Mouse (Mus musculus) embryonic facial prominence, embryonic 11.5 days (tissue): ENCODE measurements at regions not wholly inside any gene's neighbourhood (a gene's known extent, or its start where the extent isn't known, plus 50 kb on each side); places are given as distances from the start of the nearest gene placed in this dataset.

Experiments used
- ATAC-seq: fragments of 200-750 bp; cut with Nextera tagmentation; replicated peaks from 2 replicates; pipeline ENCODE4 v1.8.0; 2017; ENCODE audit warnings: low read depth; ENCODE audit not compliant: insufficient number of reproducible peaks, low FRiP score, low TSS enrichment
- DNase-seq: peaks from one replicate; pipeline ENCODE4 v3.0.0-alpha.2; 2015; ENCODE audit warnings: low spot score
- H3K27ac ChIP-seq: fragments of 300-500 bp; sonication (generic); replicated peaks from 2 replicates; pipeline ENCODE4 v1.5.1; 2014; ENCODE audit warnings: mild to moderate bottlenecking, low read depth, low read length, control low read depth
- H3K27me3 ChIP-seq: fragments of 300-500 bp; sonication (generic); 2 replicates; pipeline ENCODE4 v1.6.1; 2014; ENCODE audit warnings: mild to moderate bottlenecking, low read length, moderate library complexity, mixed read lengths; ENCODE audit not compliant: control insufficient read depth, insufficient read depth
- H3K36me3 ChIP-seq: fragments of 300-500 bp; sonication (generic); replicated peaks from 2 replicates; pipeline ENCODE4 v1.6.1; 2014; ENCODE audit warnings: low read depth, mild to moderate bottlenecking, low read length, moderate library complexity, mixed read lengths; ENCODE audit not compliant: control insufficient read depth, insufficient read depth
- H3K4me1 ChIP-seq: fragments of 300-500 bp; sonication (generic); 2 replicates; pipeline ENCODE4 v1.6.1; 2014; ENCODE audit warnings: low read length, mixed read lengths; ENCODE audit not compliant: control insufficient read depth, insufficient read depth
- H3K4me2 ChIP-seq: fragments of 300-500 bp; sonication (generic); 2 replicates; pipeline ENCODE4 v1.6.1; 2014; ENCODE audit warnings: low read depth, mild to moderate bottlenecking, control low read depth, low read length, moderate library complexity
- H3K4me3 ChIP-seq: fragments of 300-500 bp; sonication (generic); 2 replicates; pipeline ENCODE4 v1.5.1; 2014; ENCODE audit warnings: low read depth, low read length, control low read depth
- H3K9ac ChIP-seq: fragments of 300-500 bp; sonication (generic); replicated peaks from 2 replicates; pipeline ENCODE4 v1.6.1; 2014; ENCODE audit warnings: mild to moderate bottlenecking, control low read depth, low read length
- H3K9me3 ChIP-seq: fragments of 300-500 bp; sonication (generic); replicated peaks from 2 replicates; pipeline ENCODE4 v1.6.1; 2016; ENCODE audit warnings: mild to moderate bottlenecking, low read length, inconsistent platforms, mixed read lengths; ENCODE audit not compliant: control insufficient read depth
- WGBS: fragments of 180-500 bp; shearing (Covaris S2); extraction: QIAGEN DNeasy Blood & Tissue Kit; methylation state at CpG from one replicate; pipeline ENCODE4 v1.1.7; 2014; 5-methylcytosine and 5-hydroxymethylcytosine counted together

DNA sequence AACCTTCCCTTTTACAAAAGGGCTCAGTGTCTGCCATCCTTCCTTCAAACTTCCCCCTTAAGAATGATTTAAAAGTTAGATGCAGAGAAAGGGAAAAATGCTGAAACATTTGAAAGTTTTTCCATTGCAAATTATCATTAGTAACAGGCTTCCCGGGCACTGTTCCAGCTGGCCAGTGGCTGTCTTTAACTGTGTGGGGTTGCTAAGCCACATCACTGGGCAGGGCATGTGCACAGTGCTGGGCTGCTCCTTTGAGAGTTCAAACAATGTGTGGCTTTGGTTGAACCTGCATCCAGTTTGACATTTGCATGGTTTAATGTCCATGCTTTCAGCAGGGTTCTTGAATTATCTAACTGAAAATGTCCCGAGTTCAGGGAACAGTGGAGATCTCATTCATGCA is 512.1 kb upstream of the Id2 start:
- no peaks in the 10 kb centered on the region for H3K27me3 ChIP-seq
- DNase-seq, result no peak
- WGBS, result 64% methylated on average over 2 of the region's 2 CpGs
- no peaks in the 10 kb centered on the region for H3K36me3 ChIP-seq
- no peak overlapping the region for H3K27ac ChIP-seq
- H3K4me2 ChIP-seq, result no peak overlapping the region
- H3K9ac ChIP-seq, result no peak overlapping the region
- H3K4me3 ChIP-seq, result no peak overlapping the region
- no peak for ATAC-seq
- H3K9me3 ChIP-seq, result no peaks in the 10 kb centered on the region
- no peaks in the 10 kb centered on the region for H3K4me1 ChIP-seq

- Histone ChIP-seq H3K36me3 (no peaks in the 10 kb centered on the region), H3K4me3 (no peak overlapping the region), H3K4me2 (no peak overlapping the region), H3K9ac (no peak overlapping the region), H3K4me1 (no peaks in the 10 kb centered on the region), H3K27me3 (no peaks in the 10 kb centered on the region), H3K9me3 (no peaks in the 10 kb centered on the region), H3K27ac (no peak overlapping the region)
- 81% methylated on average over 3 of the region's 3 CpGs for WGBS
- ATAC-seq, result no peak
- DNase-seq, result no peak
Observed at GRCm38 (mm10) chr12:25605396-25605795, 508.5 kb upstream of the Id2 start.

- Histone ChIP-seq H3K27ac (no peak overlapping the region), H3K9ac (no peak overlapping the region), H3K4me1 (no peaks in the 10 kb centered on the region), H3K27me3 (no peaks in the 10 kb centered on the region), H3K4me3 (no peak overlapping the region), H3K36me3 (no peaks in the 10 kb centered on the region), H3K9me3 (no peaks in the 10 kb centered on the region), H3K4me2 (no peak overlapping the region)
- ATAC-seq (no peak), DNase-seq (no peak)
- WGBS, result 83% methylated on average over 2 of the region's 2 CpGs
Observed at GRCm38 (mm10) chr12:25590262-25590661, 493.3 kb upstream of the Id2 start.

DNA sequence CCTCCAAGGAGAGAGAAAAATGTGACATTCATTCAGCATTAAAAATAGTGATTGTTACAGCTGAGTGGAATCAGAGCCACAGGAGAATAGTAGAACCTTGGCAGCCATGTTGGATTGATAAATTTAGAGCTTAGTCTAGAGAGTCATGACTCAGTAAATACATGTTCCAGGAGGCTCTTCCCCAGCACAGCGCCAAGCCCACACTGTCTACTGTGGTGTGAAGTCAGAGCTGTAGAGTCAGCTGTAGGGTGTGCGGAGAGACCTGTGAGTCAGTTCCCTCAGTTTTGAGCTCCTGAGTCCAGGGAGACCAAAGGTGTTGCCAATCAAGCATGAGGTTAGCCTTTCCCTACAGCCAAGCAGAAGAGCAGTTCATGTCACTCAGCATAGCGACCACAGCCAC is 488.8 kb upstream of the Id2 start:
- WGBS, result 88% methylated on average over 3 of the region's 3 CpGs
- Histone ChIP-seq H3K9me3 (no peaks in the 10 kb centered on the region), H3K27me3 (no peaks in the 10 kb centered on the region), H3K36me3 (no peaks in the 10 kb centered on the region), H3K4me3 (no peak overlapping the region), H3K9ac (no peak overlapping the region), H3K27ac (no peak overlapping the region), H3K4me1 (no peaks in the 10 kb centered on the region), H3K4me2 (no peak overlapping the region)
- no peak for ATAC-seq
- DNase-seq, result no peak

GRCm38 (mm10) chr12:25579407-25579806 is 482.5 kb upstream of the Id2 start:
- ATAC-seq, result no peak
- no peak overlapping the region for H3K9ac ChIP-seq
- 87% methylated on average over 8 of the region's 8 CpGs for WGBS

GRCm38 (mm10) chr12:25565131-25565530 is 468.2 kb upstream of the Id2 start:
- no peaks in the 10 kb centered on the region for H3K36me3 ChIP-seq
- no peak overlapping the region for H3K27ac ChIP-seq
- no peaks in the 10 kb centered on the region for H3K4me1 ChIP-seq
- H3K4me2 ChIP-seq, result no peak overlapping the region
- H3K4me3 ChIP-seq, result no peak overlapping the region
- no peaks in the 10 kb centered on the region for H3K27me3 ChIP-seq
- ATAC-seq (no peak), DNase-seq (no peak)
- WGBS, result 87% methylated on average over 2 of the region's 2 CpGs
- H3K9me3 ChIP-seq, result no peaks in the 10 kb centered on the region
- H3K9ac ChIP-seq, result no peak overlapping the region

More at GRCm38 (mm10) chr12:25579407-25579806, 482.5 kb upstream of the Id2 start:
- no peaks in the 10 kb centered on the region for H3K27me3 ChIP-seq
- no peak overlapping the region for H3K4me3 ChIP-seq
- H3K4me1 ChIP-seq, result no peaks in the 10 kb centered on the region
- no peak for DNase-seq
- H3K9me3 ChIP-seq, result no peaks in the 10 kb centered on the region
- no peaks in the 10 kb centered on the region for H3K36me3 ChIP-seq
- no peak overlapping the region for H3K27ac ChIP-seq
- no peak overlapping the region for H3K4me2 ChIP-seq

GRCm38 (mm10) chr12:25559601-25560000 is 462.7 kb upstream of the Id2 start:
- H3K4me2 ChIP-seq, result no peak overlapping the region
- H3K36me3 ChIP-seq, result no peaks in the 10 kb centered on the region
- no peak for ATAC-seq

DNA sequence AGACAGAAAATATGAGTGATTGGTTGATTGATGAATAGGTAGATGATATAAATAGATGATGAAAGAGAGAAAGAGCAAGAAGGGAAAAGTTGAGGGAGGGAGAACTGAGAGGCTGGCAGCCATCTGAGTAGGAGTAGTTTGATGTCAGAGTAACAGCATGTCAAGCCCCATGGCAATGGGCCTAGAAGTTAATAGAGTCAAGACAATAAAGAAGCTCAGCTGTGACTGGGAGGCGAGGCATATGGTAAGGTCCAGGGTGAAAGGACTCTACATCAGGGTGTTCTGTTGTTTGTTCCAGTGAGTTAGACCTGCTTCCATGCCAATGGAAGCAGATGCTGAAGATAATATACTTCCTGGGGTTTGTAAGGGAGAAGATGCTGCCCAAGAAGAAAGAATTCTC is 456.7 kb upstream of the Id2 start:
- Histone ChIP-seq H3K9ac (no peak overlapping the region), H3K27ac (no peak overlapping the region), H3K36me3 (no peaks in the 10 kb centered on the region), H3K4me1 (no peaks in the 10 kb centered on the region), H3K27me3 (no peaks in the 10 kb centered on the region), H3K4me2 (no peak overlapping the region), H3K4me3 (no peak overlapping the region), H3K9me3 (no peaks in the 10 kb centered on the region)
- ATAC-seq, result no peak
- 87% methylated on average over 1 of the region's 1 CpGs for WGBS
- no peak for DNase-seq

More at GRCm38 (mm10) chr12:25559601-25560000, 462.7 kb upstream of the Id2 start:
- no peak overlapping the region for H3K27ac ChIP-seq
- H3K9ac ChIP-seq, result no peak overlapping the region
- no peaks in the 10 kb centered on the region for H3K4me1 ChIP-seq
- no peaks in the 10 kb centered on the region for H3K9me3 ChIP-seq
- no peak overlapping the region for H3K4me3 ChIP-seq
- no peaks in the 10 kb centered on the region for H3K27me3 ChIP-seq
- no peak for DNase-seq
